Mouse (Mus musculus): ENCODE measurements around the gene Mapkap1. TPM values are rescaled to one million over a fixed set of nuclear protein-coding genes. Genes with fewer than 3 reads are reported as not detected.

Mapkap1 gene
- 5.6 and 5.9 TPM in 2 replicates for polyA plus RNA-seq (2012)

DNA sequence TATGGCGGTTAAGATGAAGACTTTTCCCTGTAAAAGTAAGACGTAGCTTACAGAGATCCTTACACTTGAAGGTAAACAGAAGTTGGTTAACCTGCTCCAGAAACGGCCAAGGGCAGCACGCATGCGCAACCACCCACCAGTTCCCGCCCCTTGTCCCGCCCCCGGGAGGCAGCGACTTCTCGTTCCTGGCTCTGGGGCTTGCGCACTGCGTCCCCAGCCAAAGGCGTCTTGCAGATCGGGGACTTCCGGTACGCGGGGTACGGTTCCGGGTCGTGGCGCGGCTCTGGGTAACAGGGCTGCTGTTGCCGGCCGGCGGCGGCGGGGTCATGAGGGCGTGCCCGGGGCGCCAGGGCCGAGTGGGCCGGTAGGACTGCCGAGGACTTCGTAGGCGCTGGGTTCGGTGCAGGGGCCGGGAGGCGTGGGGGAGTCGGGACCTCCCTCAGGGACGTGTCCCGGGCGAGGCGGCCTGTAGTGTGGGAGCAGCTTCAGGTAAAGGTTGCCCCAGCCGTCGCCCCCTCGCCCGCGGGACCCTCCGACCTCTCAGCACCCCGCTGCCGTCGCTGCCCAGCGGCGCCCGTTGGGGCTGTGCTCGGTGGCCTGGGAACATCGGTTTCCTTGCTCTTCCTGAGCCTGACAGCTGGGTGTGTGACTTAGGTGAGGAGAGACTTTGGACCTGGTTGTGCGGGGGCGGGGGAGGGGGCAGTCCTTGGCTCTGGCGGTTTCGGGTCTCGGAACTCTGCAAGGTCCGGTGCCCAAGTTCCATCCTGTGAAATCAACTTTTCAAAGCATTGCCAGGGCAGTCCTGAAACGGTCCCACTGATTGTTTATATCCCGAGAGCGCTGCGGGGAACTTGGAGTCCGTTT, at the start of gene Mapkap1:
TSS of gene Mapkap1 (plus strand) at position 171 of the 864 bp plus-strand sequence.
- H3K36me3 ChIP-seq (ENCODE audit: control insufficient read depth), result no peaks in the 10 kb centered on the region
- H3K27me3 ChIP-seq (ENCODE audit: control insufficient read depth), result no peaks in the 10 kb centered on the region
- H3K9me3 ChIP-seq (ENCODE audit: control insufficient read depth, low read length), result no peaks in the 10 kb centered on the region
- TF ChIP-seq TAL1 (IDR thresholded peaks at IDR 0.05; ENCODE audit: low read length) (no peak), GATA1 (IDR thresholded peaks at IDR 0.05; ENCODE audit: low read length) (no peak)
- peak within 1 kb of the TSS; percentile 100 for H3K4me3 ChIP-seq (replicated peaks)
- peaks cover 27% of the 10 kb centered on the region for H3K4me1 ChIP-seq (ENCODE audit: control insufficient read depth)

DNA sequence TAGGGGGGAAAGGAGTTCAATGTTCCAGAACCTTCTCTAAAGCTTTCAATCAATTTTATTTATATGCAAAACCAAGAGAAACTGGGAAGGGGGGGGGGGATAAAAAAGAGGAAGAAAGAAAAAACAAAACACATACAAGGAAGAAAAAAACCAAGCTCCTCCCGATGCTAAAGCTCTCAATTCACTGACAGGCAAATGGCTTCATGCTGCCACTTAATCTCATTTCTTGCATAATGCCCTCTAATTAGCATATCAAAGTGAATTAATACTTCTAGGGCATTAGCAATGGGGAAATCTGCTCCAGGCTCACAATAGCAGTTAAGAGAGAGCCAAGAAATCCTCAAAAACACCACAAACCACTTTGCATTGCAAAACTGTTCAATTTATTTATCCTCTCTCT, 42.9 kb upstream of the Mapkap1 start:
- peaks cover 24% of the 10 kb centered on the region for H3K4me1 ChIP-seq (ENCODE audit: control insufficient read depth)
- H3K36me3 ChIP-seq (ENCODE audit: control insufficient read depth), result peaks cover 45% of the 10 kb centered on the region
- H3K27me3 ChIP-seq (ENCODE audit: control insufficient read depth), result peaks cover 3% of the 10 kb centered on the region; the same call in 1 of the 2 replicates
- H3K4me3 ChIP-seq (replicated peaks), result no peak overlapping the region
- TF ChIP-seq GATA1 (IDR thresholded peaks at IDR 0.05; ENCODE audit: low read length) (no peak), TAL1 (IDR thresholded peaks at IDR 0.05; ENCODE audit: low read length) (no peak)
- no peaks in the 10 kb centered on the region for H3K9me3 ChIP-seq (ENCODE audit: control insufficient read depth, low read length)

DNA sequence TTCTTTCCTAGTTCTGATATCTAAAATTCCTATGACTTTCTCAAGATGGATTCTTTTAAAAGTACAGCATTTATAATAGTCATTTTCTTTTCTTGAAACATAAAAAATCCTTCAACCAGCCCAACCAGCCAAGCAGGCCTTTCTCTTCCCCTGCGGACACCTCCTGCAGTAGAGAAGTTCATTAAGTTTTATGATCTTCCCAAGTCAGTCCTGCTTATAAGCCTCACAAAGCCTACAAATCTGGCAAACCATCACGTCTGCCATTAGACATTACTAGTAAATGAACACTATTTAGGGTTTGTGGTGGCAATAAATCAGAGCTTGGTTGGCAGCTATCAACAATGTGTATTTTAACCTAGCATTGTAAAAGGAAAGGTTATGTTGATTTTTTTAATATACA, 39.5 kb upstream of the Mapkap1 start:
- H3K4me1 ChIP-seq (ENCODE audit: control insufficient read depth), result peaks cover 28% of the 10 kb centered on the region
- H3K27me3 ChIP-seq (ENCODE audit: control insufficient read depth), result peaks cover 22% of the 10 kb centered on the region
- TF ChIP-seq TAL1 (IDR thresholded peaks at IDR 0.05; ENCODE audit: low read length), result no peak
- TF ChIP-seq GATA1 (IDR thresholded peaks at IDR 0.05; ENCODE audit: low read length), result no peak
- no peaks in the 10 kb centered on the region for H3K9me3 ChIP-seq (ENCODE audit: control insufficient read depth, low read length)
- no peak overlapping the region for H3K4me3 ChIP-seq (replicated peaks)
- H3K36me3 ChIP-seq (ENCODE audit: control insufficient read depth), result peaks cover 34% of the 10 kb centered on the region

DNA sequence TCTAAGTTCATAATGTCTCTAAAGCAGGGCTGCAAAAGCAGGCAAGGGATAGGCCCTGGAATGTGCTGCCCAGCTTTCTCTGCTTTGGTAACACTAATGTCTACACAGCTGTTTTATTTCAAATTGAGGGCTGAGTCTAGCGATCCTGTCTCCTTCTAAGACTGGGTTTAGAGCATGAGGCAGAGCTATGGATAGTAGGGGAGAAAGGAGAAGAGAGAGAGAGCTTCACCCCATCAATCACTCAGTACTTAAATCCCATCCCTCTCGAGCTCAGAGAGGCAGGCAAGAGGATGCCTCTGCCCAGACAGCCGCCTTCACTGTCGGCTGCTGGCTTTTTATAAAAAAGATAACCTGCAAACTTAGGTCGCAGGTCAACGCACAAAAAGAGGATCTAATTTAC, 38.2 kb upstream of the Mapkap1 start:
- TF ChIP-seq TAL1 (IDR thresholded peaks at IDR 0.05; ENCODE audit: low read length), result no peak
- TF ChIP-seq GATA1 (IDR thresholded peaks at IDR 0.05; ENCODE audit: low read length), result no peak
- Histone ChIP-seq H3K9me3 (ENCODE audit: control insufficient read depth, low read length) (no peaks in the 10 kb centered on the region), H3K27me3 (ENCODE audit: control insufficient read depth) (peaks cover 25% of the 10 kb centered on the region), H3K36me3 (ENCODE audit: control insufficient read depth) (peaks cover 32% of the 10 kb centered on the region), H3K4me1 (ENCODE audit: control insufficient read depth) (peaks cover 36% of the 10 kb centered on the region), H3K4me3 (replicated peaks) (no peak overlapping the region)

DNA sequence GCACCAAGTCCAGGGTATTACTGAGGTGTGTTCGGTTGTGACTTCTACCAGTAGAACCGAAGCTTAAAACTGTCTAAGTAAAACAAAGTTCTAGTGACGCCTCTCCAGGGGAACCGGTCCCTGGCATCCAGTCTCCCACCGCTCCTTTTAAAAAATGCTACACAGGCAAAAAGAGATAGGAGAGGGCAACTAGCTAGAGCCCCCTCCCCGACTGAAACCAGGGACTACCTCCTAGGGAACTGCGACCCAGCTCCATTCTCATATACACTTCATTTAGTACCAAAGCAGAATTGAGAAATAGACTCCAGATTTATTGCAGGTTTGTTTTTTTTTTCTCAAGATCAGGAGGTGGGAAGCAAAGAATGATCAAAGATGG, 36.2 kb upstream of the Mapkap1 start:
- peaks cover 44% of the 10 kb centered on the region for H3K27me3 ChIP-seq (ENCODE audit: control insufficient read depth)
- TF ChIP-seq TAL1 (IDR thresholded peaks at IDR 0.05; ENCODE audit: low read length), result no peak
- no peak for TF ChIP-seq GATA1 (IDR thresholded peaks at IDR 0.05; ENCODE audit: low read length)
- peaks cover 23% of the 10 kb centered on the region for H3K36me3 ChIP-seq (ENCODE audit: control insufficient read depth)
- H3K4me1 ChIP-seq (ENCODE audit: control insufficient read depth), result peaks cover 41% of the 10 kb centered on the region
- no peaks in the 10 kb centered on the region for H3K9me3 ChIP-seq (ENCODE audit: control insufficient read depth, low read length)
- peak overlapping the region; percentile 78 for H3K4me3 ChIP-seq (replicated peaks)

DNA sequence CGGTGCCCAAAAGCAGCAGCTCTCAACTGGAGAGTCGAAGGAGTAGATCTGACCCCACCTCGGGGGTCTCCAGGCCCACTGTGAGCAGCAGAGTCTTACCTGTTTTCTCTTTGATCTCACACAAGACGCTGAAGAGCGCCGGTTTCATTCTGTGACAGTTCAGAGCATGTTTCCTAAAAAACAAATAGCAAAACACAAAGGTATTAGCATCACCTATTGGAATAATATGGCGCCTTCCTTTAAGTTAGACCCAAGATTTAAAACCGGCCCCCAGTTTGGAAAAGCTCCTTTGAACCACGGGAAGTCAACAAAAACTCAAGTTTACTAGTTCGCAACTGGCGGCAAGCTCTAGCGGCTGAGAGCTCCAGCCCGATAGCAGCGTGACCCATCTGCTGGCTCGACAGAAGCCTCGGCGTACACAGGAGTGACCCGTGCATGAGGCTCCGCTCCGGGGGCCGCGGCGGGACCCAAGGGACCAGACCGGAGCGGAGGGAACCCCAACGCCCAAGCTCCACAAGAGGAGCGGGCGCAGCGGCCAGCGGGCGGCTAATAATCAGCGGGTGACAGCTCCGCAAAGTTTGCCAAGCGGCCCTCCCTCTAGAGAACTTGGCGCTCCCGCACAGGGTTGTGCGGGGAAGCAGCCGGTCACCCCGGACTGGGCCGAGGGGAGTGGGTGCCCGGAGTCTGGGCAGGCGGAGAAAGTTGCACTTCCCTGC, 35.7 kb upstream of the Mapkap1 start:
- peaks cover 23% of the 10 kb centered on the region for H3K36me3 ChIP-seq (ENCODE audit: control insufficient read depth)
- H3K4me3 ChIP-seq (replicated peaks), result peak overlapping the region; percentile 78
- H3K9me3 ChIP-seq (ENCODE audit: control insufficient read depth, low read length), result no peaks in the 10 kb centered on the region
- peaks cover 41% of the 10 kb centered on the region for H3K4me1 ChIP-seq (ENCODE audit: control insufficient read depth)
- TF ChIP-seq TAL1 (IDR thresholded peaks at IDR 0.05; ENCODE audit: low read length) (no peak), GATA1 (IDR thresholded peaks at IDR 0.05; ENCODE audit: low read length) (no peak)
- H3K27me3 ChIP-seq (ENCODE audit: control insufficient read depth), result peaks cover 50% of the 10 kb centered on the region

DNA sequence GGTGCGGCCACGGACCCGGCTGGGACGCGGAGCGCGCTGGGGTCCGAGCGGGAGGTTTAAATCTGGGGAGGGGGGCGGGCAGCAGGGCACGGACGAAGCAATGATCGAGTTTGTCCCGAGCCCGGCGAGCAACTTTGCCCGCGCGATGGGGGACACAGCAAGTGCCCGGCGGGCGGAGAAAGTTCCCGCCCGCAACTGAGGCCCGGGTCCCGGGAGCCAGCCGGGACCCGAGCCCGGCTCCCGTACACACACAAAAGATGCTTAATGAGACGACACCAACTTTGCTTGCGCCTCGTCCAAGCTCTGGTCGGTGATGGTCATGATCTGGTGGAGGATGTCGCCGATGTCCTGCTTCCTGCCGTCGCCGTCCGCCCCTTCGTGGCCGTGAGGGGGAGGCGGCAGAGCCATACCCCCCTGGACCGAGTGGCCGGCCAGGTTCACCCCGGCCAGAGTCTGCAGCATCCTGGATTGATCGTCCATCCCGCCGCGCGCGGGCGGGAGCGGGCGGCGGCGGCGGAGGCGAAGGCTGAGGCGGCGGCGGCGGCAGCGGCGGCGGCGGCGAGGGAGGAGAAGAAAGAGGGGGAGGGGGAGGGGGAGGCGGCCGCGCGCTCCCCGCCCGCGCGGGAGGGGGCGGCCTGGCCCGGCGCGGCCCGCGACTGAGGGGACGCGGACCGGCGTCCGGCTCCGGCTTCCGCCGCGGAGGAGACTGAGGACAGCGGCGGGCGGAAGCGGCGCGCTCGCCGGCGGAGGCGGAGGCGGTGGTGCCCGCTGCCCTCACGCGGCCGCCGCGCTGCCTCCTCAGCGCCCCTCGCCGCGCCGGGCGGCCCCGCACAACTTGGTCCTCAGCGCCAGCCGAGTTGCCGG, 34.9 kb upstream of the Mapkap1 start:
- Histone ChIP-seq H3K36me3 (ENCODE audit: control insufficient read depth) (peaks cover 23% of the 10 kb centered on the region), H3K9me3 (ENCODE audit: control insufficient read depth, low read length) (no peaks in the 10 kb centered on the region), H3K4me1 (ENCODE audit: control insufficient read depth) (peaks cover 41% of the 10 kb centered on the region), H3K27me3 (ENCODE audit: control insufficient read depth) (peaks cover 58% of the 10 kb centered on the region), H3K4me3 (replicated peaks) (peak overlapping the region; percentile 78)
- TF ChIP-seq TAL1 (IDR thresholded peaks at IDR 0.05; ENCODE audit: low read length) (no peak), GATA1 (IDR thresholded peaks at IDR 0.05; ENCODE audit: low read length) (no peak)

DNA sequence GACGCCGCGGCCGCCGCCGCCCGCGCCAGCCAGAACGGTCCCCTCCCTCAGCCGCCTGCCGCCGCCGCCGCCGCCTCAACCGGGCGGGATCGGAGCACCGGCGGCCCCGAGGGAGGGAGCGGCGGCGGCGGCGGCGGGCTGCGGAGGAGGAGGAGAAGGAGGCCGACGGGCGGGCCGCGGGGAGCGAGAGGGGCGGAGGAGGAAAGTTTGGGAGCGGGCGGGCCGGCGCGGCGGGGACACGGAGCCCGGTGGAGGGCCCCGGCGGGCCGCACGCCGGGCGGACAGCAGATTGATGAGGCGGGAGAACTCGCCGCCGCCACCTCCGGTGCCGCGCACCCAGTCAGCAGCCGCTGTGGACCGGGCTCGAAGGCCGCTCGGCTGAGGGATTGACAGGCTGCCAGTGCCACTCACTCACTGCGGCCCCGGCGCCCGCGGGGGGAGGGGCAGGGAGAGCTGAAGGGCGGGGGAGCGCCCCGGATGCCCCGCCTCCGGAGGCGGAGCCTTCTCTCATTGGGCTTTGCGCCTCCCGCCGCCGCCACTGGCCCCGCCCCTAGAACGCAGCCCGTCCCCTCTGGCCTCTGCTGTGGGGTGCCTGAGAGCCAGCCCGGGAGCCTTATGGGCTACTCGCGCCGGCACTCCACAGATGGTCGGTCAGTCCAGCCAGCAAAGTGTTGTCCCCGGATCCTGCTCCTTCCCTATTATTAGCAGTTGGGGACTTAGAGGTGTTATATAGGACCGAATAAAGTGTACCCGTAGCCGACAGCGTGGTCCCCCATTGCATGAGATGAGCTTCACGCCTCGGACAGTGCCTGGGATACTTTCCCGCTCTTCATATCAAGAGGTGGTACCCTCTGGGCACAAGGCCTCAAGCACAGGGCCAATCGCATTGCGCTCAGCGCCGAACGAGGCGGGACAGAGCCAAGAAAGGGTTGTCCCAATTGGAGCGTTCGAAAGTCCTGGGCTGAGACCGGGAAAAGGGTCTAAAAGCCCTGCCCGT, 34.0 kb upstream of the Mapkap1 start, which contains the start of gene Pbx3:
TSS of gene Pbx3 (minus strand) at position 838 of the 997 bp plus-strand sequence.
- Histone ChIP-seq H3K27me3 (ENCODE audit: control insufficient read depth) (peaks cover 63% of the 10 kb centered on the region), H3K4me1 (ENCODE audit: control insufficient read depth) (peaks cover 39% of the 10 kb centered on the region), H3K9me3 (ENCODE audit: control insufficient read depth, low read length) (no peaks in the 10 kb centered on the region), H3K4me3 (replicated peaks) (peak within 1 kb of the TSS; percentile 78), H3K36me3 (ENCODE audit: control insufficient read depth) (peaks cover 18% of the 10 kb centered on the region)
- no peak for TF ChIP-seq GATA1 (IDR thresholded peaks at IDR 0.05; ENCODE audit: low read length)
